Mouse (Mus musculus) ovary, postnatal 14 days (tissue): ENCODE measurements around the gene Xdh.

Source experiments
- DNase-seq: peaks from one replicate; pipeline ENCODE4 v3.0.0; 2022; ENCODE audit warnings: low spot score

The Xdh gene

DNA sequence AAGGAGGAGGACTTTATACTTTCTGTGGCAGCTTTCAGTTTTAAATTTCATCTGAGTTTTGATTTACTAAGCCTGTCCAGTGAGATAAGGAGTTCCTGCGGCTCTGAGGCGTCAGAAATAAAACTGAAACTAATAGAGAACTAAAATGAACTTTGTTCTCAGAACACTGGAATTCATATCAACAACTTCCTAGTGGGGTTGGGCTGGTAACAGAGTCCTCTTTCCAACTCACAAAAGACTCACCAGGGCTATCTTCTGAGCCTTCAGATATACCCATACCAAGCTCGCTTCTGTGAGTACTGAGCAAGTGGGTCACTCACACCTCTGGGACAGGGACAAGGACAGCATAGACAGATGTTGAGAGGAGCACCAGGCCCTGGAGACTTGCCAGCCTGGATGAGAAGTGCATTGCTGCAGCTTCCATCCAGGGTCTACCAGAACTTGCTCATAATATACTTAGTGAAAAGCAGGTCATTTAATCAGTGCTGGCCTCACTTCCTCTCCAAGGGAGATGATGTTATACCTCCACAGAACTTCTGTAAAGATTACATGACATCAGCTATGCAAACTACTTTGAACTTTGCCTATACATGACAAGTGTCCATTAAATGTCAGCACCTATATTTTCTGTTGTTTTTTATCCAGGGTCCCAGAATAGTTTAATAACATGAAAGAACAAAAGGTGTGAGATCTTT lies 7.6 kb downstream of the Xdh start:
- no peak for DNase-seq

DNA sequence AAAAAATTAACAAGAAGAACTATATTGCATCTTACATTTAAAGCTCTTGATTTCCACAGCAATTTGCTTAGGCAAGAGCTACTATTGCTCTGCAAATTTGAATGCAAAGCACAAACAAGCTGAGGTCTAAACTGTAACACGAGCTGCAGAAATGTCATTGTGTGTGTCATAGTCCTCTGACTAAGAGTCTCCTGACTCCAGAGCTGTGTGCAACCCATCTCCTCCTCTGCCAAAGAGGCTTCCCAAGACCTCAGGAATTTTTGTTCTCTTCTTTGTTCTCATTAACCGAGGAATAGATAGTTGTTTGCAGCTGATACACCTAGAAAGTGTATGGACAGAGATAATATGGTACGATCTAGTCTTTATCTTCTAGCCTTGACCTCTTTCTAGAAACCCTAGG lies 8.2 kb downstream of the Xdh start:
- DNase-seq, result no peak

DNA sequence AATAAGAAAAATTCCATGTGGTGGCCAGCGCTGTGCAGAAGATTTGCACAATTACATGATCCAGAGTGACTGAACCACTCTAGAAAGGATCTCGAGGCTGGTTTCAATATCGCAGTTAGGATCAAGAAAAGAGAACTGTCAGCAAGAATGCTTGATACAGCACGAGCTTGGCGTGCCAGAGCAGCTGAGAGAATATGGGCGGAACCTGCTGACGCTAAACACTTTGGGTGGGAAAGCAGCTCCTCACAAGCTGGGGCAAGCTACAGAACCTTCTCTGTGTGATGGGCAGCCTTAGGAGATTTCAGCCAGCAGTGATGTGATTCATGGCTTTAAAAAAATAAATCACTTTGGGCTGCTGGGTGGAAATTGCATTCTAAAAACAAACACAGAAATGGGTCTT lies 12.9 kb downstream of the Xdh start:
- DNase-seq, result no peak

DNA sequence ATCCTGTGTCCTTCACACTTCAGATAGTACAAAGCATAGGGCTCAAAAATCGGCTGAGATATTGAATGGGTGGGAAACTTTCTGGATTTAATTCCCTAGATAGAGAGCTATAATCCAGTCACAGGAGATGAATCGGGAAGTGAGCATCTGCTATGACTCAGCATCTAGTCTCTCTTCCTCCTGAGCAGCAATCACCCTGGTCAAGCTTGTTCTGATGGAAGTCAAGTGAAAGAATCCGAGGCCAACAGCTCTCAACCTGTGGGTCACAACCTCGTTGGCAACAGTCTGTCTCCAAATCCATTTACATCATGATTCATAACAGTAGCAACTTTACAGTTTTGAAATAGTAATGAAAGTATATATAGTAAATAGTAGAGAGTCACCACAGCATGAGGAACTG lies 14.8 kb downstream of the Xdh start:
- no peak for DNase-seq

DNA sequence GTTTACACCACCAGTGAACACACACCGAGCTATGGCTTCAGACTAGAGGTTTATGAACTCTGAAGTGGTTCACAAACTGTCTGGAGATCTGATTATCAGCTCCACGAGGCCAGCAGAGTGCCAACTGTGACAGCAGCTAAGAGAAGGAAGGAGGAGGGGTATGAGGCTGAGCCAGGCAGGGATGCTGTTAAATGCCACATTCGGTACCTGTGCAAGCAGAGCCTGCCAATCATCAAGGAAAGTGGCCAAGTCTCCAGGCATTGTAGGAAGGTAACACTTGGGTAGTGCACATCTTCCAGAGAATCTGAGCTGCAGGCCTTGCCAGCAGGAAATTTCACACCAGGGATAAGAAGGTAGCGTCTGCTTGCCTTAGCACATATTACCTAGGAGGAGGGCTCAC lies 15.7 kb downstream of the Xdh start:
- DNase-seq, result no peak

DNA sequence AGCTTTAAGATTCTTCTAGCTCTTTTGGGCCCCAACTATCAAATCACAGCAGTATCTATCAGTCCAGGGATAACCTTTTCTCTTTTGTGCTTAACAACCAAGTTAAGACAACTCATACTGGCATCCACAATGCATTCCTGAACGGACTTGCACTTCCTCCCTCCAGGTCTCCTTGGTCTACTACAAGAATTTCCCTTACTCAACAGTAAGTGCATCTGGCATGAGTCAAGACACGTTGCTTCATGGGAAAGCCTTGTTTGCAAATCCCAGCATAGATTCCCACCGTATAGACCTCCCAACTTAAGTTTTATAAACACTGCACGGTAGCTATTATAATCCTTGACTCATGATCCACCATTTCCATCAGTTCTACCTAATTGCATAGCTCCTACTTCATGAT lies 16.4 kb downstream of the Xdh start:
- DNase-seq, result no peak

DNA sequence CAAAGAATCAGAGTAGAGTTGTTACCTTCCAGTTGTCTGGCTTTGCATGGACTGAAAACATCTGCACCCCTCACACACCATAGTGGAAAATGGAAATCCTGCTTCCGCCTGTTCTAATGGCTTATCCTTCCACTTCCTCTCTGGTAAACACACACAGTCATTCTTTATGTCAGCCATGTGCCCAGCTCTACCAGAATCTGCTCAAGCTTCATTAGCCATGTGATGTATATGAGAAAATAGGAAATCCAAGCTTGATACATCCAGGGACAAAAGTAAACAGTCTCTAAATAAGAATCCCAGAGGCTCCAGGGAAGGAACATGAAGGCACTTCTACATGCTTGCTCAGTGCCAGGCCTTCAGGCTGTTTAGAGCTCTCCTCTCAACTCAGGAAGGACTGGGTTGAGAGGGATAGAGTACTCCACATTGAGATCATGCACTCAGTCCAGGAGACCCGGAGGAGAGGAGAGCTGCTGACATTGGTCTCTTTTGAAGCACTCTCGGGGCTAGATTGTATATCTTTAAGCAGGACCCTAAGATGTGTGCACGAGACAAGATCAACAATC lies 17.4 kb downstream of the Xdh start:
- no peak for DNase-seq

DNA sequence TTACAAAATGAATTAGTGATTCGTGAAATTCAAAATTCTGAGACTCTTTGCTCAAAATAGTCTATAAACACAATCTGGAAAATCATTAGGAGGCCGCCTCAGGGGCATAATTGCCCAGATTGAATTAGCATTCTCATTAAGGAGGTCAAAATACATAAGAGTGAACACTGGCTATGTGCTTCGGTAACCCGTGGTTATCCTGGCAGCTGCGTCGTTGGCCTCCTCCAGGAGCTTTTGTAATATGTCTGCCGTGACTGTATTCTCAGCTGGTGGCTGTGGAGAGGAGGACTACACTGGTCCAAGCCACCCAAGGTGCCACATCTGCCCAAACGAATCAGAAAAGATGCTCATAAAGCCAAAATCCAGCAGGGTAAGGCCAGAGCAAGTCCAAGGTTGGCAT lies 30.5 kb downstream of the Xdh start:
- no peak for DNase-seq

DNA sequence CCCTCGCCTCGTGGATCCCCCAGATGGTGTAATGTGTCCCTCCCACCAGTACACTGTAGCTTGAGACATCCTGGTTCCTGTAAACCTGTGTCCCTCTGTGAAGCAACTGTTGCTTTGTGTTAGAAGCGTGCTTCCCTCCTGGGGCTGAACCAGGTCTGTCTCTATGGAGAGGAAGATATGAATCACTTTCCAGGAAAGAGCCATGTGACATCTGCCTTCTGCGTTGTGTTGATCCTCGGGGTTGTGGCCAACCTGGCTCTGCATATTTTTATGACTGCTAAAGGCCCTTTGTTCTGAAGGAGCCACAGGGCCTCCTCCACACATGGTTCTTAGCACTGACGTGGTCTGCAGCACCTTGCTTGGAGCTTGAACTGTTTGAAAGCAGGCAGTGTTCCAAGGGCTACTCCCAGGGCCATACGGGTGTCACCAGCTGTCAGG lies 31.0 kb downstream of the Xdh start:
- no peak for DNase-seq

DNA sequence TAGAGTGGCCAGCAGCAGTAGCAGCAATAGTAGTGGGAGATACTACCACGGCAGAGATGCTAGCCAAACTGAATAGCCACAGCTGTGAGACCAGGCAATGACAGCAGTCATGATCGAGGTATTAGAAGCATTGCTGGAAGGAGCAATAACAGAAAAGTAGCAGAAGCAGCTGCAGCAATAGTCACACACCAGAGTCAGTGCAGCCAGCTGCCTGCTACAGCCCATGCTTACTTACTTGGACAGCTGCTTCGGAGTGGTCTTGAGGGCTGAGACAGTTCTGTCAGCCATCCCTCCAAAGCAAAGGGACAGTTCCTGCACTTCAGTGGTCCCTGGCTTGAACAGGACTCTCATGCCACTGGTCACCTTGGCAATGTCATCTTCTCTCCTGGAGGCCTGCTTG lies 31.9 kb downstream of the Xdh start:
- DNase-seq, result no peak

DNA sequence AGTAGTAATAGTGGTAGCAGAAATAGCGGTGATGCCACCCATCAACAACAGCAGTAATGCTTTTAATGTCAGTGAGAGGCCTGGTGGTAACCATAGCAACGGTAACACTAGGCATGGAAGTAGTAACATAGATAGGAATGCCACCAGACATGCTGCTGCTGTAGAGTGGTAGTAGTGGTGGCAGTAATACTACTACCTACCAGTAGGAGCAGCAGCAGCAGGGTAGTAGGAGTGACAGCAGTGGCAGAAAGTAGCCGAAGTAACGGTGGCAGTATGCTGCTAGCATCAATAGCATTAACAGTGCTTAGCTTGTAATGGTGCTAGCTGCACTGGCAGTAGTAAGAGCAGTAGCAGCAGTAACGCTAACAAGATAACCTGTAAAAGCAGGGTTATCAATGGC lies 32.3 kb downstream of the Xdh start:
- DNase-seq, result no peak

DNA sequence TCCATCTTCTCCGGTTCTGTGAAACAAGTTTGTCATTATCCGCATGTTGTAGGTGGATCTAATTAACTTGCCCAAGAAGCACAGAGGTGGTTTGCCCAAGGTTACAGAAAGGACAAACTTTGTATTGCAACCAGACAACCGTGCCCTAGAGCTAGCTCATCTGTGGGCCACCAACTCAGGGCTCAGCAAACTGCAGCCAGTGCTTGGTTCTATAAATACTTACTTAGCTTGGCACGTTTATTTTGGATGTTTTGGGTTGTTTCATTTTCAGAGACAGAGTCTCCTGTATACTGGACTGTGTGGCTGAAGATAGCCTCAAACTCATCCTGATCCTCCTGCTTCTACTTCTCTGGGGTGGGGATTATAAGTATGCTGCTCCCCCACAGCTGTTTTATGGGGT lies 35.3 kb downstream of the Xdh start:
- no peak for DNase-seq

DNA sequence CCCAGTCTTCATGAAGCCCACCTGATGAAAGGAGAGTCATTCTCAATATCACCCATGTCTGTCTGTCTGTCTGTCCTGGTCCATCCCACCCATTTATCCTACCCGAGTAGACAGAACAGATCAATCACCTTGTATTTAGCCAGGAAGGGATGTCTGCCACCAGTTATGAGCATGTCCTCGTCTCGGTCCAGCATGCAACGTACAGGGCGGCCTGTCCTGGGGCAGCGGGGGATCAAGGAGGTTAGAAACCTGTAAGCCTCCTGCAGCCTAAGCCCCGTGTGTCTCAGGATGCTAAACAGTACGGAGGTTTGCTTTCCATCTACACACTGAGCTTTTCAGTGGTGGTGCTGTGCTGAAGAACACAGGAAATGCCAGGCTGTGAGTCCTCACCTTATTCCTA lies 43.9 kb downstream of the Xdh start:
- DNase-seq, result no peak

DNA sequence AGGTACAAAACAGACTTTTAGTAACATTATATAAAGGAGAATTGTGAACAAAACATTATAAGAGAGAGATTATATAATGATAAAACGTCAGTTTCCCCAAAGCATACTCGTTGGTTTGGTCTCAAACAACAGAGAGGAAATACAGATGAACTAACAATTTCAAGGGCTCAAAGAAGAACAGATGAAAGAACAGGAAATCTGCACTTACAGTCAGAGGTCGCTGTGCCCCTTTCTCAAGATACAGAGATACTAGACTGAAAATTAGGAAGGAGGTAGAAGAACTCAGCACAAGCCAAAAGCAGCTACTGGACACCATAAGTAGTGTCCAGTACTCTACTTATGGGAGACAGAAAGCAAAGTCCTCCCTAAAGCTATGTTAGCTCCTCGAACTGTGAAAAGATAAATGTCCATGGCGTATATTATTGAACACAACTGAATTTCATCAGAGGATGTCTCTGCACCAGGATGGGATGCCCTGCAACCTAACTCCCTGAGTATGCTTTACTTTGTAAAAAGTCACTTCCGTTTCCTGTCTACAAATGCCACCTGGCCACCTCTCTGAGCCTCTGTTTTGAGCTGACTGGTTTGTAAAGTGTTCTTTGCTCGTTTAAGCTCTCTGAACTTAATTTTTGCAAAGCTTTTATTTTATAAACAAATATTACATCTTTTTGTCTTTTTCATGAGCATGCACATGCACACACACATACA lies 44.8 kb downstream of the Xdh start:
- DNase-seq, result no peak

DNA sequence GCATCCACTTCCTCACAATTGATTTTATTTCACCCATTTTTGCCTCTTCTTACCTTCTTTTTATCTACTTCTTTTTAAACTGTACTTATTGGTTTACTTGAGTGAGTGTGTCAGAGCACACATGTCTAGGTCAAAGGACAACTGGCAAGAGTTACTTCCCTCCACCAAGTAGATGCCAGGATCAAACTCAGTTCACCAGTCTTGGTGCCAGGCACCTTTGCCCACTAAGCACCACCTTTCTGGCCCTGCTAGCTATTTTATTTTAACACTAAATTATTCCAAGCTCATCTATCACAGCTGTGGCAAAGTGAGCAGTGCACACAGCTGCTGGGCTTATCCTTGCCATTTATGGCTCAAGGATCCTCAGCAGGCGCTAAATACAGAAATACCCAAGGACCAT lies 46.9 kb downstream of the Xdh start:
- DNase-seq, result no peak

DNA sequence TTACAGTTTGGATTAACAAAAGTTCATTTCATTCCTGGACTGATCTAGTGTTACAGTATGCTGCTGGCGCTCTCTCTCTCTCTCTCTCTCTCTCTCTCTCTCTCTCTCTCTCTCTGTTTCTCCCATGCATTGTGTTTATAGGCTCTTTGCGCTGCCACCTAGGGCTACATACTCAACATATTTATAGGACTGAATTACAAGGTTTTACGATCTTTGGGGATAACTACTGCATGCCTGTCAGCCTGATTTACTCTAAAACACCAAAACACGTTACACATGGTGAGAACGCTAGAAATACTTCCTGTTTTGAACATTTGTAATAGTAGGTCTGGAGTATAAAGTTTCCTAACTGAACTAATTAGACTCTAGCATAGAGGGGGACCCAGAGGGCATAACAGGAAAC lies 47.8 kb downstream of the Xdh start:
- no peak for DNase-seq

DNA sequence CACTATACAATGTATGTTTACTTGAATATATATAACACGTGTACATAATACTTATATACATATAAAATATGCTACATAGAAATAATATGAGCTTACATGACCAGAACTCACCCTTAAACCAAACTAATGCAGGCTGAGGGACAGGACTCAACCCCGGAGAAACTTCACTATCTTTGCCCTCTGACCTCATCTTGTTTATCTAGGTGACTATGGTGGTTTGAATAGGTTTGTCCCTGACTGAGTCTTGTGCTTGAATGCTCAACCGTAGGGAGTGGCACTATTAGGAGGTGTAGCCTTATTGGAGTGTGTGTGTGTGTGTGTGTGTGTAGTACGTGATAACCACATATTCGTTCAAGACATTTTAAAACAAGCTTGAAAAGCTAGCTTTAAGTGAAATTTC lies 55.6 kb downstream of the Xdh start:
- no peak for DNase-seq

DNA sequence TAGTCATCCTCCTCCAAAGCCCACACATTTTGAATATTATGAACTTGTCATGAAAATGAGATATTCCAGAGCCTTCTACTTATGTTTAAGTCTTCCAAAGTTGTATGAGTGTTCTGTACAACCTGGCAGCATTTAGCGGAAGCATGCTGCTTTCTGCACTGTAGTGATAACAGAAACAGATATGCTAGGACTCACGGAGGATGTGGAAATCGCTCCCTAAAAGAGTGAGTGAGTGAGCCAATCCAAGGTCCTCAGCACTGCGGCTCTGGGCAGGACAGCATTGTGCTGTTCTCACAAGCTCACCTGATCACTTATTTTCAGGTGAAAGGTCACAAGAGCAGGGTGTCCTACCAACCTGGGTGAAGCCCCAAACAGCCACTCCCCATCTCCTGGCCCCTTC lies 56.2 kb downstream of the Xdh start:
- DNase-seq, result no peak

DNA sequence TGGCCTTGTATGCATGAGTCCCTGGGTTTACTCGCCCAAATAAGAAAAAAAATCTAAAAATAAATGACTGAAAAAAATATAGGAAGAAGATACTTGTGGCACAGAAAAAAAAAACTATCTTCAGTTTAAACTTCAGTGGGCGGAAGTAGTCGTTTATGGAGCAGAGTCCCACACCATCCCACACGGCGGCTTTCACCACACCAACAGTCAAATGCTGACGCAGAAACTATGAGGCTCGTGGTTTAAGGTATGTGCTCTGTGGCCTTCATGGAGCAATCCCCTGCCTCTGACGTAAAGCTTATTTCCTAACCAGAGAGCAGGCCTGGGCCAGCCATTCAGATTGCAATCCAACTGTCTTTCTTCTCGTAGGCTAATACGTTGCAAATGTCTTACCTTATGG lies 56.8 kb downstream of the Xdh start:
- no peak for DNase-seq

DNA sequence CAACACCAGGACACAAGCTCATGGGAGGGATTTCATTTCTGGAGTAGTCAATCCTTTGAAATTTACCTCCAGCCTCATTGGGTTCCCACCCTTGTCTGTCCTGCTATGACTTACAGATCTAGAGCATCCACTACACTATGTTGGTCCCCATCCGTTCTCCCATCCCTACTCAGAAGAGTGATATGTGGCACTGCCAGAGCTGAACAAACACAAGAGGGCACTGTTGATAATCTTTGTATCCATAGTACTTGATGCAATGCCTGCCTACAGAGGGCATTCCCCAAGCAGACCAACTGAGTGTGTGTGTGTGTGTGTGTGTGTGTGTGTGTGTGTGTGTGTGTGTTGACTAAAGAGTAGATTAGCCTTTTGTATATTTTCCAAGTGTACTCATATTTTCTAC lies 58.4 kb downstream of the Xdh start:
- DNase-seq, result no peak

DNA sequence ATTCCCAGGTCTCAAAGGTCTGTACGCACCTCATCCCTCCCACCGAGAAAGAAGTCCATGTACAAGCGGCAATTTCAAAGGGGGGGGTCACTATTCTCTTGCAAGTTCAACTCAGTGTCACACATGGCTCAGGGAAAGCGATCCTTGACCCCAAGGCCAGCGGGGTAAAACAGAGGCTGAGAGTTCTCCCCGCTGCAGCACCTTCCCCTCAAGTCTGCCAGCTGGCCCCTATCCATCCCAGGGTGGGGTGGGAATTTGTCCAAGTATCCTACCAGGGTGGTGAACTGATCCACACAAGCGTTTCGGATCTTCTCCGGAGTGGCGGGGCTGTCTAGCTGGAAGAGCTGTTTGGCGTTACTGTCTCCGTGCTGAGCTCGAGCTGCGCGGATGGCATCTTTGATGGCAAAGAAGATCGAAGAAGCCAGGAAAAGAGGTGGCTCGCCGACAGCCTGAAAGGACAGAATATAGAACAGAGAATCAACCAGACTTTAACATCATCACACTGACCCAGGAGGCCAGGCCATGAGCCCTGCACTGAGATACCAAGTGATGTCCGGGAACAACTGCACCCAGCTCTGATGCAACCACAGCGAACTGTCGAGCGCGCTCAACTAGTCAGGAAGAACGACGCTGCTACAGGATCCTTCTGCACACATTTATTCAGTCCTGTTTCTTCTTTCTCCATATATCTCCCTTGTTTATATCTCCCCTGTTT lies 63.8 kb downstream of the Xdh start:
- DNase-seq, result no peak

DNA sequence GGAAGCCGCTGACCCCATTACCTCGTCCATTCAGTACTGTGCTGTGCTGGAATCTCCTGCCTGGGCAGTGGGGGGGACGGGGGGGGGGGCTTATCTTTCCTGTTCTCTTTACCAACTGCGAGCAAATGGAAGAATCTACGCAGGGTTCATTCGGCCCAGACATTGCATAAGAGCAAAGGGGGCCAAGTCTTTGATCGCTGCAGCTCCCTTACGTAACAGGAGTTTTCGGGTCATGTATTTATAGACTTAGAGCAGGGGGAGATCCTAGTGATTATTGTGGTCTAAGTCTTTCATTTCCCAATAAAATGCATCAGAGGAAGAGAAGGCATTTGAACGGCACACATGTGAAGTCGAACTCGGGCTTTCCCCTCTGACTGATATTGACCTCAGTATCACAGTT lies 66.7 kb downstream of the Xdh start:
- no peak for DNase-seq

DNA sequence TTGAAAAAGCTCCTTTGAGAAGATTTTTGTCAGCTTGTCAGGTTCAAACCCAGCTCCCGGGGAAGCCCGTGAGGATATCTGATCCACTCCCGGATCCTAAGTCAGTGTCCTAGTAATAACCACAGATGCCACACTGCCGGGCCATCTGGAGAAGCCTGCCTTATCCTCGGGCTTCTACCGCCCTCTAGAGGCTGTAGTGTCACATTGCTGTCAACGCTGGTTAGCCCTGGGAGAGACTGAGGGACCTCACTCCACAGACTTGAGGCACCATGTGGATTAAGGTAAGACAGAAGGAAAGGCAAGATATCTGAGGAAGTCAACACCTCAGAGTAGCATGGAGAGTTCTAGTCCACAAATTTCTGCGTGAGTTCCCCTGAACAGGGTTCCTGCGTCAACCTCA lies 67.8 kb downstream of the Xdh start:
- peak; percentile 72 for DNase-seq
